Mouse (Mus musculus) erythroblast, embryonic 14.5 days (primary cell): ENCODE results near the gene Csf2rb2. TPM values are rescaled to one million over a fixed set of nuclear protein-coding genes. Genes with fewer than 3 reads are reported as not detected.
"Not testable (repeated sequence)": the region's sequence is repeated elsewhere in the genome, so short reads cannot be mapped to it uniquely, and the experiment has no call there.

Source experiments
- H3K27me3 ChIP-seq: 2 replicates; pipeline ENCODE4 v1.6.1; 2012; ENCODE audit warnings: inconsistent platforms; ENCODE audit not compliant: control insufficient read depth
- H3K36me3 ChIP-seq: 2 replicates; pipeline ENCODE4 v1.6.1; 2012; ENCODE audit warnings: mild to moderate bottlenecking, inconsistent platforms; ENCODE audit not compliant: control insufficient read depth
- H3K4me1 ChIP-seq: 2 replicates; pipeline ENCODE4 v1.6.1; 2012; ENCODE audit warnings: inconsistent platforms; ENCODE audit not compliant: control insufficient read depth
- H3K4me3 ChIP-seq: replicated peaks from 2 replicates; pipeline ENCODE3; 2012; ENCODE audit warnings: moderate library complexity, mild to moderate bottlenecking, inconsistent platforms
- H3K9me3 ChIP-seq: 2 replicates; pipeline ENCODE4 v1.6.1; 2012; ENCODE audit warnings: low read length, inconsistent platforms, mixed read lengths; ENCODE audit not compliant: control insufficient read depth
- GATA1 ChIP-seq: IDR thresholded peaks from 2 replicates; pipeline ENCODE4 v1.6.1; 2012; ENCODE audit warnings: low read length, inconsistent platforms, mixed read lengths
- TAL1 ChIP-seq: IDR thresholded peaks from 3 replicates; pipeline ENCODE4 v1.6.1; 2012; ENCODE audit warnings: low read length, inconsistent platforms, mixed read lengths
- polyA plus RNA-seq: library from polyadenylated mRNA; stranded (reverse); fragments of >175 nt; gene quantifications from 2 replicates; pipeline ENCODE4 v1.2.3, GENCODE M21; 2012

Csf2rb2 gene
- polyA plus RNA-seq, 1 experiment, result 0.19 TPM

GRCm38 (mm10) chr15:78299641-78300040 is 5.9 kb downstream of the Csf2rb2 start:
- Histone ChIP-seq H3K36me3 (no peaks in the 10 kb centered on the region), H3K9me3 (no peaks in the 10 kb centered on the region), H3K4me3 (no peak overlapping the region), H3K4me1 (no peaks in the 10 kb centered on the region), H3K27me3 (no peaks in the 10 kb centered on the region; the same call in 1 of the 2 replicates)
- TF ChIP-seq GATA1 (no peak), TAL1 (no peak)

- no peaks in the 10 kb centered on the region for H3K27me3 ChIP-seq
- TF ChIP-seq TAL1 (no peak), GATA1 (no peak)
- no peak overlapping the region for H3K4me3 ChIP-seq
- H3K4me1 ChIP-seq, result no peaks in the 10 kb centered on the region
- H3K36me3 ChIP-seq, result no peaks in the 10 kb centered on the region
- no peaks in the 10 kb centered on the region for H3K9me3 ChIP-seq
Measured at GRCm38 (mm10) chr15:78298558-78298957, 7.0 kb downstream of the Csf2rb2 start.

- H3K9me3 ChIP-seq, result no peaks in the 10 kb centered on the region
- 0 out of 2 replicates have a peak, but pooled peaks cover 2% of the 10 kb centered on the region for H3K27me3 ChIP-seq
- H3K4me3 ChIP-seq, result no peak overlapping the region
- no peaks in the 10 kb centered on the region for H3K36me3 ChIP-seq
- H3K4me1 ChIP-seq, result no peaks in the 10 kb centered on the region
- TF ChIP-seq TAL1, result no peak
- TF ChIP-seq GATA1, result no peak
Measured at GRCm38 (mm10) chr15:78293716-78294115, 11.8 kb downstream of the Csf2rb2 start.

- not testable (repeated sequence) for H3K27me3 ChIP-seq, H3K9me3 ChIP-seq, H3K4me1 ChIP-seq, H3K4me3 ChIP-seq, H3K36me3 ChIP-seq
Measured at GRCm38 (mm10) chr15:78293228-78293627, 12.3 kb downstream of the Csf2rb2 start.

- not testable (repeated sequence) for H3K4me3 ChIP-seq, H3K36me3 ChIP-seq, H3K4me1 ChIP-seq, H3K9me3 ChIP-seq, H3K27me3 ChIP-seq
Measured at GRCm38 (mm10) chr15:78289775-78290174, 15.7 kb downstream of the Csf2rb2 start.

- Histone ChIP-seq H3K4me1 (no peaks in the 10 kb centered on the region), H3K27me3 (0 out of 2 replicates have a peak, but pooled peaks cover 2% of the 10 kb centered on the region), H3K36me3 (no peaks in the 10 kb centered on the region), H3K4me3 (no peak overlapping the region), H3K9me3 (no peaks in the 10 kb centered on the region)
- TF ChIP-seq GATA1, result no peak
- no peak for TF ChIP-seq TAL1
Measured at GRCm38 (mm10) chr15:78287941-78288340, 17.6 kb downstream of the Csf2rb2 start.

- Histone ChIP-seq H3K9me3 (no peaks in the 10 kb centered on the region), H3K4me1 (peaks cover 3% of the 10 kb centered on the region), H3K4me3 (no peak overlapping the region), H3K36me3 (no peaks in the 10 kb centered on the region), H3K27me3 (peaks cover 5% of the 10 kb centered on the region)
- TF ChIP-seq GATA1 (no peak), TAL1 (no peak)
Measured at GRCm38 (mm10) chr15:78278308-78278707, 27.2 kb downstream of the Csf2rb2 start.

- H3K4me1 ChIP-seq, result peaks cover 51% of the 10 kb centered on the region
- TF ChIP-seq GATA1, result no peak
- TF ChIP-seq TAL1, result no peak
- peaks cover 2% of the 10 kb centered on the region; the same call in 1 of the 2 replicates for H3K36me3 ChIP-seq
- peaks cover 4% of the 10 kb centered on the region for H3K27me3 ChIP-seq
- H3K9me3 ChIP-seq, result peaks cover 8% of the 10 kb centered on the region
- H3K4me3 ChIP-seq, result no peak overlapping the region
Measured at GRCm38 (mm10) chr15:78271208-78271607, 34.3 kb downstream of the Csf2rb2 start.

- no peak overlapping the region for H3K4me3 ChIP-seq
- TF ChIP-seq GATA1, result peak; percentile 77
- TF ChIP-seq TAL1, result peak; percentile 80
- H3K36me3 ChIP-seq, result peaks cover 4% of the 10 kb centered on the region; the same call in 1 of the 2 replicates
- H3K9me3 ChIP-seq, result peaks cover 8% of the 10 kb centered on the region
- peaks cover 62% of the 10 kb centered on the region for H3K4me1 ChIP-seq
- H3K27me3 ChIP-seq, result no peaks in the 10 kb centered on the region
Measured at GRCm38 (mm10) chr15:78267865-78268264, 37.7 kb downstream of the Csf2rb2 start.

GRCm38 (mm10) chr15:78267441-78267840 is 38.1 kb downstream of the Csf2rb2 start:
- peaks cover 64% of the 10 kb centered on the region for H3K4me1 ChIP-seq

More at GRCm38 (mm10) chr15:78267441-78267840, 38.1 kb downstream of the Csf2rb2 start:
- peaks cover 8% of the 10 kb centered on the region for H3K9me3 ChIP-seq
- H3K4me3 ChIP-seq, result no peak overlapping the region
- TF ChIP-seq GATA1 (no peak), TAL1 (no peak)
- H3K36me3 ChIP-seq, result peaks cover 4% of the 10 kb centered on the region; the same call in 1 of the 2 replicates
- no peaks in the 10 kb centered on the region for H3K27me3 ChIP-seq
